Mouse (Mus musculus): ENCODE results near the gene Olfr551. TPM values are rescaled to one million over a fixed set of nuclear protein-coding genes. Genes with fewer than 3 reads are reported as not detected.

The Olfr551 gene
- total RNA-seq, 2 experiments from 2014 or later, result not detected

Other genes starting within 250 kb of the Olfr551 start
- 161 and 172 TPM in 2 replicates for gene Rrm1, start 150.2 kb downstream of the Olfr551 start, total RNA-seq (2015)
- 413 and 515 TPM in 2 replicates for gene Rrm1, start 150.2 kb downstream of the Olfr551 start, total RNA-seq (2017)
- not detected in 2 replicates for gene Olfr543, start 110.2 kb downstream of the Olfr551 start, total RNA-seq (2015)
- not detected in 2 replicates for gene Olfr543, start 110.2 kb downstream of the Olfr551 start, total RNA-seq (2017)
- not detected in 2 replicates for gene Olfr544, start 103.6 kb downstream of the Olfr551 start, total RNA-seq (2015)
- 0.04 TPM in 1 of 2 replicates, not detected in the other for gene Olfr544, start 103.6 kb downstream of the Olfr551 start, total RNA-seq (2017)
- gene Olfr545, start 92.3 kb downstream of the Olfr551 start, total RNA-seq (2015), result not detected in 2 replicates
- gene Olfr545, start 92.3 kb downstream of the Olfr551 start, total RNA-seq (2017), result not detected in 2 replicates
- gene Olfr547, start 57.1 kb downstream of the Olfr551 start, total RNA-seq (2015), result not detected in 2 replicates
- not detected in 2 replicates for gene Olfr547, start 57.1 kb downstream of the Olfr551 start, total RNA-seq (2017)
- gene Olfr548-ps1, start 51.0 kb downstream of the Olfr551 start, total RNA-seq (2015), result not detected in 2 replicates
- not detected in 2 replicates for gene Olfr548-ps1, start 51.0 kb downstream of the Olfr551 start, total RNA-seq (2017)
- not detected in 2 replicates for gene Olfr549, start 42.0 kb downstream of the Olfr551 start, total RNA-seq (2015)
- gene Olfr549, start 42.0 kb downstream of the Olfr551 start, total RNA-seq (2017), result not detected in 2 replicates
- 14.9 and 16.5 TPM in 2 replicates for gene Trim21, start 26.4 kb downstream of the Olfr551 start, total RNA-seq (2015)
- gene Trim21, start 26.4 kb downstream of the Olfr551 start, total RNA-seq (2017), result 31.4 and 53.9 TPM in 2 replicates
- 0.45 TPM in 1 of 2 replicates, not detected in the other for gene Olfr550, start 20.4 kb downstream of the Olfr551 start, total RNA-seq (2015)
- gene Olfr550, start 20.4 kb downstream of the Olfr551 start, total RNA-seq (2017), result not detected in 2 replicates
- gene Olfr552, start 5.9 kb upstream of the Olfr551 start, total RNA-seq (2015), result not detected in 2 replicates
- gene Olfr552, start 5.9 kb upstream of the Olfr551 start, total RNA-seq (2017), result not detected in 2 replicates
- gene Olfr553, start 26.3 kb upstream of the Olfr551 start, total RNA-seq (2015), result not detected in 2 replicates
- gene Olfr553, start 26.3 kb upstream of the Olfr551 start, total RNA-seq (2017), result not detected in 2 replicates
- gene Olfr554, start 46.5 kb upstream of the Olfr551 start, total RNA-seq (2015), result not detected in 2 replicates
- gene Olfr554, start 46.5 kb upstream of the Olfr551 start, total RNA-seq (2017), result not detected in 2 replicates
- not detected in 2 replicates for gene Olfr555, start 66.9 kb upstream of the Olfr551 start, total RNA-seq (2015)
- not detected in 2 replicates for gene Olfr555, start 66.9 kb upstream of the Olfr551 start, total RNA-seq (2017)
- gene Olfr556, start 73.0 kb upstream of the Olfr551 start, total RNA-seq (2015), result not detected in 2 replicates
- gene Olfr556, start 73.0 kb upstream of the Olfr551 start, total RNA-seq (2017), result not detected in 2 replicates
- gene Trim68, start 95.4 kb upstream of the Olfr551 start, total RNA-seq (2015), result 3.5 and 3.7 TPM in 2 replicates
- gene Trim68, start 95.4 kb upstream of the Olfr551 start, total RNA-seq (2017), result 2.9 and 3.4 TPM in 2 replicates
- not detected in 2 replicates for gene Olfr557, start 104.0 kb upstream of the Olfr551 start, total RNA-seq (2015)
- gene Olfr557, start 104.0 kb upstream of the Olfr551 start, total RNA-seq (2017), result not detected in 2 replicates
- not detected in 2 replicates for gene Olfr558, start 110.3 kb upstream of the Olfr551 start, total RNA-seq (2015)
- gene Olfr558, start 110.3 kb upstream of the Olfr551 start, total RNA-seq (2017), result not detected in 2 replicates
- gene Olfr33, start 127.2 kb upstream of the Olfr551 start, total RNA-seq (2015), result not detected in 2 replicates
- not detected in 2 replicates for gene Olfr33, start 127.2 kb upstream of the Olfr551 start, total RNA-seq (2017)
- not detected in 2 replicates for gene Olfr559, start 135.6 kb upstream of the Olfr551 start, total RNA-seq (2015)
- gene Olfr559, start 135.6 kb upstream of the Olfr551 start, total RNA-seq (2017), result not detected in 2 replicates
- gene Olfr560, start 167.5 kb upstream of the Olfr551 start, total RNA-seq (2015), result not detected in 2 replicates
- gene Olfr560, start 167.5 kb upstream of the Olfr551 start, total RNA-seq (2017), result not detected in 2 replicates
- gene Olfr78, start 167.6 kb upstream of the Olfr551 start, total RNA-seq (2015), result not detected in 2 replicates
- gene Olfr78, start 167.6 kb upstream of the Olfr551 start, total RNA-seq (2017), result not detected in 2 replicates
- gene Olfr561, start 179.3 kb upstream of the Olfr551 start, total RNA-seq (2015), result not detected in 2 replicates
- gene Olfr561, start 179.3 kb upstream of the Olfr551 start, total RNA-seq (2017), result not detected in 2 replicates
- gene Olfr564, start 211.6 kb upstream of the Olfr551 start, total RNA-seq (2015), result not detected in 2 replicates
- gene Olfr564, start 211.6 kb upstream of the Olfr551 start, total RNA-seq (2017), result not detected in 2 replicates